Mouse (Mus musculus) gastrocnemius, adult 2 months (tissue): ENCODE data around the gene Fgfr2. TPM values are rescaled to one million over a fixed set of nuclear protein-coding genes. Genes with fewer than 3 reads are reported as not detected.

Experiments
- DNase-seq: peaks from one replicate; pipeline ENCODE4 v3.0.0; 2022
- H3K27ac ChIP-seq: fragments of 200-600 bp; 2 replicates; pipeline ENCODE4 v1.8.1; 2022; ENCODE audit warnings: mild to moderate bottlenecking
- H3K4me3 ChIP-seq: fragments of 200-600 bp; 2 replicates; pipeline ENCODE4 v1.8.1; 2022; ENCODE audit warnings: mild to moderate bottlenecking, moderate library complexity
- CTCF ChIP-seq: fragments of 200-600 bp; IDR thresholded peaks from 2 replicates; pipeline ENCODE4 v1.8.1; 2022; ENCODE audit warnings: antibody characterized with exemption, mild to moderate bottlenecking, moderate library complexity
- intact Hi-C: fragments of 180-260 bp; cut with DNase I; formaldehyde crosslinking; loops from one replicate; pipeline ENCODE4 v1.15.1; 2025
- total RNA-seq, 2 experiments: library from RNA; stranded (reverse); gene quantifications; 2 replicates each; pipeline ENCODE4 v1.2.3; 2021

Fgfr2 gene
- total RNA-seq, 2 experiments from 2014 or later, result 0.15 to 0.33 TPM

- DNase-seq, result no peak
- H3K27ac ChIP-seq, result no peak overlapping the region
- H3K4me3 ChIP-seq, result no peak overlapping the region
- intact Hi-C loops, result no loop called here
- no peak for TF ChIP-seq CTCF
These were observed 1410.1 kb downstream of the Fgfr2 start for GRCm38 (mm10) chr7:131713076-131713475.

GRCm38 (mm10) chr7:131696889-131697288 is 1426.3 kb downstream of the Fgfr2 start:
- intact Hi-C loops, result no loop called here
- no peak overlapping the region for H3K27ac ChIP-seq
- no peak for TF ChIP-seq CTCF
- no peak for DNase-seq
- H3K4me3 ChIP-seq, result no peak overlapping the region

- no peak overlapping the region for H3K27ac ChIP-seq
- intact Hi-C loops, result no loop called here
- no peak for DNase-seq
- H3K4me3 ChIP-seq, result no peak overlapping the region
- no peak for TF ChIP-seq CTCF
These were observed 1435.8 kb downstream of the Fgfr2 start for GRCm38 (mm10) chr7:131687324-131687723.

- H3K27ac ChIP-seq, result no peak overlapping the region
- no peak overlapping the region for H3K4me3 ChIP-seq
- no peak for DNase-seq
- intact Hi-C loops, result no loop called here
- TF ChIP-seq CTCF, result no peak
These were observed 1446.0 kb downstream of the Fgfr2 start for GRCm38 (mm10) chr7:131677126-131677525.

- Histone ChIP-seq H3K4me3 (no peak overlapping the region), H3K27ac (no peak overlapping the region)
- DNase-seq, result no peak
- TF ChIP-seq CTCF, result no peak
- intact Hi-C loops, result no loop called here
These were observed 1452.6 kb downstream of the Fgfr2 start for GRCm38 (mm10) chr7:131670586-131670985.

GRCm38 (mm10) chr7:131669326-131669725 is 1453.8 kb downstream of the Fgfr2 start:
- Histone ChIP-seq H3K4me3 (no peak overlapping the region), H3K27ac (no peak overlapping the region)
- intact Hi-C loops, result no loop called here
- TF ChIP-seq CTCF, result no peak
- no peak for DNase-seq

- intact Hi-C loops, result no loop called here
- TF ChIP-seq CTCF, result no peak
- Histone ChIP-seq H3K4me3 (no peak overlapping the region), H3K27ac (no peak overlapping the region)
- no peak for DNase-seq
These were observed 1462.4 kb downstream of the Fgfr2 start for GRCm38 (mm10) chr7:131660726-131661125.

GRCm38 (mm10) chr7:131656017-131656416 is 1467.1 kb downstream of the Fgfr2 start:
- H3K4me3 ChIP-seq, result no peak overlapping the region
- H3K27ac ChIP-seq, result no peak overlapping the region
- TF ChIP-seq CTCF, result no peak
- intact Hi-C loops, result no loop called here
- DNase-seq, result no peak

- H3K27ac ChIP-seq, result no peak overlapping the region
- no peak overlapping the region for H3K4me3 ChIP-seq
- TF ChIP-seq CTCF, result no peak
- DNase-seq, result no peak
- intact Hi-C loops, result no loop called here
These were observed 1469.7 kb downstream of the Fgfr2 start for GRCm38 (mm10) chr7:131653416-131653815.

GRCm38 (mm10) chr7:131651921-131652694 is 1471.0 kb downstream of the Fgfr2 start:
- intact Hi-C loops, result no loop called here

GRCm38 (mm10) chr7:131650277-131650676 is 1472.9 kb downstream of the Fgfr2 start:
- intact Hi-C loops, result no loop called here

More at GRCm38 (mm10) chr7:131651921-131652694, 1471.0 kb downstream of the Fgfr2 start:
- TF ChIP-seq CTCF, result no peak
- Histone ChIP-seq H3K4me3 (no peak overlapping the region), H3K27ac (no peak overlapping the region)
- DNase-seq, result no peak

GRCm38 (mm10) chr7:131648276-131648675 is 1474.9 kb downstream of the Fgfr2 start:
- DNase-seq, result no peak
- H3K27ac ChIP-seq, result no peak overlapping the region
- TF ChIP-seq CTCF, result no peak
- intact Hi-C loops, result no loop called here
- no peak overlapping the region for H3K4me3 ChIP-seq

More at GRCm38 (mm10) chr7:131650277-131650676, 1472.9 kb downstream of the Fgfr2 start:
- H3K27ac ChIP-seq, result no peak overlapping the region
- no peak for DNase-seq
- H3K4me3 ChIP-seq, result no peak overlapping the region
- no peak for TF ChIP-seq CTCF

GRCm38 (mm10) chr7:131647583-131647982 is 1475.6 kb downstream of the Fgfr2 start:
- intact Hi-C loops, result no loop called here
- Histone ChIP-seq H3K4me3 (no peak overlapping the region), H3K27ac (no peak overlapping the region)
- TF ChIP-seq CTCF, result no peak
- no peak for DNase-seq

GRCm38 (mm10) chr7:131644586-131644985 is 1478.6 kb downstream of the Fgfr2 start:
- Histone ChIP-seq H3K4me3 (no peak overlapping the region), H3K27ac (no peak overlapping the region)
- intact Hi-C loops, result no loop called here
- no peak for DNase-seq
- TF ChIP-seq CTCF, result no peak
